Mouse (Mus musculus) 416B (cell line): ENCODE results near the gene Rrp1b.

ENCODE experiments used
- DNase-seq: peaks from one replicate; pipeline ENCODE4 v3.0.0; 2011; ENCODE audit warnings: low read depth

Rrp1b gene

DNA sequence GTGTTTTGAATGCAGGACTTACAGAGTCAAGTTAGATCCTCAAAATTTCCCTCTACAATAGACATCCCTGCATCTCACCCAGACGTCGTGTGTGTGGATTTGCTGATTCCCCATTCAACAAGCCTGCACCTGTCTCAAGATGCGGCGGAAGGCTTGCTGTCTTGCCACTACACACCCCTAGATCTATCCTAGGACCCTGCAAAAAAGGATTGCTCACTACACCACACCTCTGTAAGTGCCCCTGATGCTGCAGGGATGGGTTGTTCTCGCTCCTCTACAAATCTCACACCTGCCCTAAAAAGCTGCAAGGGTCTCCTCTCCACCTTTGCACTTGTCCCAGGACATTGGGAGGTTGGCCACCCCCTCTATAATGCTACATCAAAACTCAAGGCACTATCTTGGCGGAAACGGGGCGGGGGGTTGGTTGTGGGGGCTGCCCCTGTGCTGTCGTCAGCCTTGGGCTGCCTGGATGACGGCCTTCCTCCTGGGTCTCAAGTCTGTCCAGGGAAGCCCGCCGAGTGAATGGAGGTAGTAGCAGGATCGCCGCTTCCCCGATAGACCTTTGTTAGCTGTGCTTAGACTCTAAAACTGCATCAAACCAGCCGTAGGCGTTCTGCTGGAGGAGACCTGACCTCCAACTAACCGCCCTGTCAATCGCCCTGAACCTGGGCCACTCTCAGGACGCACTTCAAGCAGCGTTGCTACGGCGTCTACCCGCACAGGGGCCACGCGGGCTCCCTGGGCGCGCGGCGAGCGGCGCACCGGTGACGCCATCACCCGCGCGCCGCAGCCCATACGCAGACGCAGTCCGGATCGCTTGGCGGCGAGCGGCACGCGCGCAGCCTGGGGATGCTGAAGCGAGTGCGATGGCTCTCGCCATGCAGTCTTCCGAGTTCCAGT, at the start of gene Rrp1b, which contains the start of gene Hsf2bp:
TSS of gene Rrp1b (plus strand) at position 492 of the 900 bp plus-strand sequence.
TSS of gene Hsf2bp (minus strand) at position 741 of the 900 bp plus-strand sequence.
- peak; percentile 84 for DNase-seq

DNA sequence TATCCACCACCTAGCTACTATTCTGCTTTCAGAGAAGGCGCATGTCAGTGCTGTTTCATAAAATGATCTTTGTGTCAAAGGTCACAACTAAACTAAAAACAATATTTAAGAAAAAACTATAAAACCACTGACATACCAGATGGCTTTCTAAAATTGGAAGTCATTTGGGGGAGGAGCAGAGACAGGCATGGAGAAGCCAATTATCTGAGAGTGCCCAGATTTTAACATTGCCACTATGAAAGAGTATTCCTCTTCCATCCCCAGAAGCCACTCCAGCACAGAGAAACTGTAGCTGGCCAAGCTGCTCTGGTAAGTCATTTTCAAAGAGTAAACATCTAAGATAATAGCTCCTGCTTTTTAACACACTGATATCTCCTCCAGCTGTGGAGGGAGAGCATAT, 49.0 kb upstream of the Rrp1b start:
- DNase-seq, result no peak

DNA sequence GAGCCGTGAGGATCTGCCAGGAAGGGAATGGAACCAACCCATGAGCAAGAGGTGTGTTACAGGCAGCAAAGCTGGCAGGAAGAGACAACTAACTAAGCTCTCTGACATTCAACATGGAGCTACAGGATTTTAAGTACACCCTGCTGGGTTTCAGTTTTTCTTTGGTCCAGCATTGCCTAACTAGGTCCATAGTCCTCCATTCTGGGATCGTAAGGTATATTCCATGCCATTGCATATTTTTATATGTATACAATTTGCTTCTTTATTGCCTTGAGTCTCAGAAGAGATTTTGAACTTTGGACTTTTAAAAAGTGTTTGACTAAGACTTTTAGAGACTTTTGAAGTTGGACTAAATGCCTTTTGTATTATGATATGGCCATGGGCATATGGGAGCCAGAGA, 46.9 kb upstream of the Rrp1b start:
- DNase-seq, result no peak

DNA sequence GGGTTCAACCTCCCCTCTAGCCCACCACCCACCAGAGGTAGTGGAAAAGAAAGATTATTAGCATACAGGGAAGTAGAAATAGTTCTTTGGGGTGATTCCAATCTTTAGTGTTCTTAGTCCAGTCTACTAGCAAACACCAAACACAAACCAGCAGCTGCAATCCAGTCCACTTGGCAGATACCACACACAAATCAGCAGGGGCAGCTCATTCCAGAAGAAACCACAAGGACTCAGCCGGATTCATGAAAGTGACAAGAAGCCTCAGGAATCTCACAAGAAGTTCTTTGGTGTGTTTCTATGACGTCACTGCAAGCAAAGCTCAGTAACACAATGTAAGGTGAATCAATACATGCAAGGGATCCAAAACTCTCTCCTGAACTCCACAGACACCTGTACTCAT, 43.9 kb upstream of the Rrp1b start:
- no peak for DNase-seq

DNA sequence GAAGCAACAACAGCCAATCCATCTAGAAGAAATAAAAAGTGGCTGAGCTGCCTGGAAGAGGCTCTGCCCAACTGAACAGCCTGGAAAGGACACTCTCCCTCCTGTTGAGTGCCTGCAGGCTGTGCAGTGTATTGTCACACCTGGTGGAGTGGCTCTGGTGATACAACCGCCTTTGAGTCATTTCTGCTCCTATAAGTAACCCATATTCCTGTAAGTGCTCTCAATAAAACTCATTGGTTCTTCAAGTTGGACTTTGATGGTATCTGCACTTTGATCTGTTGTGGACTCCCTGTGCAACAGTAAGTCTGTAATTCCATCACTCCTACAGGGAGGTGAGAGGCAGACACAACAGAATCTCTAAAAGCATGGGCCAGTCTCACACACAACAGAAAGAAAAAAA, 42.5 kb upstream of the Rrp1b start:
- no peak for DNase-seq

- peak; percentile 58 for DNase-seq
Observed at GRCm38 (mm10) chr17:31994132-31994531, 41.8 kb upstream of the Rrp1b start.

DNA sequence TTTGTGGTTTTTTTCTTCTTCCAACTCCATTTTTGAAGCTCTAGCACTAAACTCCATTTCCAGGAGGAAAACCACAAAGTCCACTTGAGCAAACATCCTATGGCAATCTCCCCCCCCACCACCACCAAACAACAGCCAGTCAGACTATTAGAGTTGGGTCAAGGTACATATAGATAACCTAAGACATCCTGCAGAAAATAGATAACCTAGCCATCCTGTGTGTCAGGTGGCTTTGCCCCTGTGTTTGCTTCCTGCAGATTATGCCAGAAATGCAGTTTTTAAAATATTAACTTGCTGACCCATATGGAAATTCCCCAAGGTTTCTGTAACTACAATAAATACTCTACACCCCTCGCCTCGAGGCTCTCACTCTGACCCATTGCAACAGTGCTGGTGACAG, 40.1 kb upstream of the Rrp1b start:
- DNase-seq, result peak; percentile 30

DNA sequence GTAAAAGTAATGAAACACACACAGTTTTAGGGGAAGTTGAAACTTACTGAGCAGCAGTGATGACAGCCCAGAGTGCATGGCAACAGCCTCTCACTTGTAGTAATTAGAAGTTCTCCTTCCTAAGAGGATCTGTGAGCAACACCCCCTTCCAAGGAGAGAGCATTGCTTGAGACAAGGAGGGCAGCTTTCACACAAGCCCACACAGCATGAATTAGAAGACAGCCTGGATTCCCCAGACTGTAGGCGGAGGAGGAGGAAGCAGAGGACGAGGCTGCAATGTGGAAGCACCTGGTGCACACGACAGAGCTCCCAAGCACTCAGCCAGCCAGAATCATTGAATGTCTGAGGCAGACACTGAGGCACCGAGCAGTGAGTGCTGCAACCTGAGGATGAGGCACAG, 39.6 kb upstream of the Rrp1b start:
- no peak for DNase-seq

DNA sequence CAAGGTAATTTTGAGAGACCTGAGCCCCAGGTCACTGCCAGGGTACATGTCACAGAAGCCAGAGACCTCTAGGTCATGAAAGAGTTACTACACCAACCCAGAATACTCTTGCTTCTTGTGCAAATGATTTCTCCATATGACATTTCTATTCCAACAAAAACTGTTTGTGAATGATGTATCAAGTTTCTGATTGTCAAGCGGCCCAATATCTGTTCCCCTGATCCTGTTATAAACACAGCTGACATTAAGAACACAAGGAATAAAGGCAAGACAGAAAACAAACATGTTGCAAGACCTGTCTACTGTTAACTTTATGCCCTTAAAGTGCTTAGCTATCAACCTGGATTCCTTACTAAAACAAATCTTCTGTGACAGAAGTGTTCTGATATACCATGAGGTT, 37.5 kb upstream of the Rrp1b start:
- DNase-seq, result no peak

DNA sequence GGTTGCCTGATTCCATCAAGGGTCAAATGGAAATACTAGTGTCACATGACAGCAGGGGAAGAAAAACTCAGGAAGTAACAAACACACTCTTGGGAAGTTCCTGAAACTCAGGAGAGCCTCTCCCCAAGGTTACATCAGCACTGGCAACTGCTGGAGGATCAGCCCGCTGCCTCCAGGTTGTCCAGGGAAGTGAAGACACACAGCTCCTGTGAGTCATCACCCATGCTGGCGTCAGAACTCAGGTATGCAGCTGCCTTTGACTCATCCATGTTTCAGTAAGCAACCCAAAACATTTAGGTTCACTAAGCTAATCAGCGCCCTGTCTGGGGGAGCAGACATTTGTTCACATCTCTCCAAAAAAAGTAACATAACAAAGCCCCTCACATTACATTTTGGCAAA, 32.6 kb upstream of the Rrp1b start:
- no peak for DNase-seq

DNA sequence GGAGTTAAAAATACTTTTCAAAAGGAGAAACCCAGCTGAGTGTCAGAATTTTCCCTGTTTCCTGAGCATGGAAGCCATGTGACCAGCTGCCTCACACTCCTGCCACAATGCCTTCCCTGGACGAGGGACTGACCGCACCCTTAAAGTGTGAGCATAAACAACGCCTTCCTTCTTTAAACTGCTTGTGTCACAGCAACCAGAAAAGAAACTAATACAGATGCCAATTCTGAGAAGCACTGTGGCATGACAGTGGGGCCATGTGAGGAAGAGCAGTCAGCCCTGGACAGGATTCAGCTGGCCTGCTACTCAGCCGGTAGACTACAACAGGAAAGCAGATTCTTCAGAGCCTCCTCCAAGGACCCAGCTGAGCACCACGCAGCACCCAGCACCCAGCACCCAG, 29.1 kb upstream of the Rrp1b start:
- DNase-seq, result no peak

DNA sequence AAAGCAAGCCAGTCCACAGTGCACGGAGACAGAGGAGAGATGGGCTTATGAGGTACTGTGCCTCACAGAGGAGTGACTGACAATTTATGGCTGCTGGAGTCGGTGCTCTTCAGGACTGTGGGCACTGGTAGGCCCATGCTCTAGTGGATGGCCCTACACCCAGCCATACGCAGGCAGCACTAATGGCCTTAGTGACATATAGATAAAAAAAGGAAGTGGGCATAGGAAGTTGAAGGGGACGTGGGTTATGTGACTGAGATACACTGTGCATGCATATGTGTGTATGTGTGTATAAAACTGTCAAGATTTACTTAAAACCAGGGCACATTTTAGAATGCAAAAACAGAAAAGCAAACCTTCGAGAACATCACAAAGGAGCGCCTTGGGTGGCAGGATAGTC, 24.2 kb upstream of the Rrp1b start:
- no peak for DNase-seq

- DNase-seq, result no peak
Observed at GRCm38 (mm10) chr17:32012254-32012653, 23.6 kb upstream of the Rrp1b start.

DNA sequence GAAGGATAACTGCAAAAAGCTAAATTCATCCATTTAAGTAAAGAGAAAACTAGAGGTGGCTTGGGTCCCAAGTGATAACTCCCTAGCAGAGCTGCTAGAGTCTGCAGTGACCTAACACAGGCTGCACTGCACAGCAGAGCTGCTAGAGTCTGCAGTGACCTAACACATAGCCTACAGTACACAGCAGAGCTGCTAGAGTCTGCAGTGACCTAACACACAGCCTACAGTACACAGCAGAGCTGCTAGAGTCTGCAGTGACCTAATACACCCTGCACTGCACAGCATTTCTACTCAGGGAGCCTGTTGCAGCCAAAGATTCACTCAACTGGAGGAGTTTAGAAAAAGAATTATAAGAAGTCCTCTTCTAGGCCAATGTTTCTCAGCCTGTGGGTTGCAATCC, 22.2 kb upstream of the Rrp1b start:
- DNase-seq, result no peak

GRCm38 (mm10) chr17:32016481-32016880, 19.4 kb upstream of the Rrp1b start:
- DNase-seq, result no peak

DNA sequence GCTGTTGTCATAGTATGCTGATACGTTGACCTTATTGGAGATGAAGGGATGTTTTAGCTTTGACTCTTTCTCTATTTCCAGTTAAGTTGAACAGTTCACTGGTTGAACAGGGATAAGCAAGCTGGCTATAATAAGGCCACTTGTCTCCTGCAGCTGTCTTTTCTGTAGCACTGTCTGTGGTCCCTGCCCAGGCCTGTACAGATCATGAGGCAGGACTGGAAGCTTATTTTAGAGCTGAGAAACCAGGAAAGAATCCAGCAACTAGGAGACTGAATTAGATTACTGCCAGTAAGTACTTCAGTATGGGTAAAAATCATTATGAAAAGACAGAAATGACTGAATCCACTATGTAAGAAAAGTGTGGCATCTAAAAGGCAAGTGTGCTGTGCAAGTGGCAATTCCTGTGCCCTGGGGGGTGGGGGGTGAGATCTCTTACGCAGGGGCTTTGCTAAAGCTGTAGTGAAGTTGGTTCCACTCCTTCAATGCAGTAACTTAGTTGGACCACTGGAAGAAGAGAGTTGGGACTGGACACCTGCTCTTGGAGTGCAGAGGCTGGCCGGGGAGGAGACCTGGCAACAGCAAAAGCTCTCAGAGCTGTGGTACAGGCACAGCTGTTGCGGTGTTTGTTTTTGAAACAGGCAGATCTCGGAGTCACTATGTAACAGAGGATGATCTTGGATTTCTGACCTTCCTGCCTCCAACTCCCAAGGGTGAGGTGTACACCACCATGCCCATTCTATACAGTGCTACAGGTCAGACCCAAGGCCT, 17.6 kb upstream of the Rrp1b start:
- DNase-seq, result no peak

GRCm38 (mm10) chr17:32021981-32022380, 13.9 kb upstream of the Rrp1b start:
- DNase-seq, result no peak

DNA sequence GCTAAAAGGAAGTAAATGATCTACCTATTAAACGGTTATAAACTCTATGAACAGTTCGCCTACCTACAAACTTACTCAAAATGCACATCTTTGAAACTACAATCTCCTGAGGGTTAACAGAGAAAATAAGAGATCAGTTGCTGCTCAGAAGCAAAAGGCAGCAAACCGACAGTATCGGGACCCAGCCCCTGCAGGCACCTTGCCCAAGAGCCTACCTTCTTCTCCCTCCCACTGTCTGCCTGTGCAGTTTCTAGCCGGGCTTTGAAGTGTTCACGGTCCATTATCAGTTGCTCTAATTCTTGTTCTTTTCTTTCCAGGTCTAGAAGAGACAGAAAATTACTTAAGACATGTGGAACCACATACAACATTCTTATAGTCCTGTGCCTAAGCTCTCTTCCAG, 13.3 kb upstream of the Rrp1b start:
- no peak for DNase-seq

GRCm38 (mm10) chr17:32023088-32023487, 12.8 kb upstream of the Rrp1b start:
- DNase-seq, result peak; percentile 74

DNA sequence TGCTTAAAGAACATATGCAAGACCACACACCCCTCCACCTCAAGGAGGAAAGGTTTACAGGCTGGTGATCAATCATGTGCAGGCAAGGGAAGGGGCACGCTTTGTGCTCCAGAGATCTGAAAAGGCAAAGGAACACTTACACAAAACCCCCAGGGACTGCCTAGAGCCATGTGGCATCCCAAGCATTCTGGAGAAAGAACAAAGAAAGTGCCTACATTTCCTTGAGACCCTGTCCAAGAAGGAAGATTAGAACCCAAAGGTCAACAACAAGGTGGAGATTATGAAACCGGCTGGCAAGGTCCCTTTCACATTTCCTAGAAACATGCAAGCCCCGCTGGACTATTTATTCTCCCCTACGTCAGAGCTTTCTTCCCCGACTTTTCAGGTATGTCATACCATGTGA, 11.2 kb upstream of the Rrp1b start:
- no peak for DNase-seq

GRCm38 (mm10) chr17:32025386-32025785, 10.5 kb upstream of the Rrp1b start:
- peak; percentile 69 for DNase-seq

DNA sequence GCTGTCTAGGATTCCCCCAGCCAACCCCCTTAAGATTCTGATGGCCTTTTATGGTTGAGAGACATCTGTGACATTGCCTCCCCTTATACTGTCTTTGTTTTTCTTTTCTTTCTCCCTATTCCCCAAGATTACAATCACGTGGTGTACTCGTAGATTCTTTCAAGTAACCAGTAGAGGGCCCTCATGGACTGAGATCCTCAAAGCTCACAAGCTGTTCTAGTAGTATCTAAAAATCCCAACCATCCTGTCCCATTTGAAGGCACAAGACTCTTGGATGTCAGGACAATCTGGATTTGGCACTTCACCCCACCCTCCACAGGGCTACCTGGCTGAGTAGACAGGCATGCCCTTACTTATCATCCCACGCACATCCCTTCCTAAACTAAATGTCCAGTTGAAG, 8.2 kb upstream of the Rrp1b start:
- DNase-seq, result peak; percentile 84

GRCm38 (mm10) chr17:32028301-32028700, 7.6 kb upstream of the Rrp1b start:
- DNase-seq, result no peak
